Comparison of ENCODE assay signal across 10 mouse cellular contexts in genomic region chr16:59586276-59586675, GRCm38 (mm10). TPM values are rescaled to one million over a fixed set of nuclear protein-coding genes. Genes with fewer than 3 reads are reported as not detected.
DNase-seq lines count a peak whose midpoint lies in the region; ATAC-seq and TF ChIP-seq lines count a peak whose summit lies in the region.
"Had no signal": no experiment of that assay in that cellular context is flagged by ENCODE, and none has a peak within 500 bp of the region (broad histone marks: within the 10 kb centered on the region; RNA-seq: fewer than 3 reads in every experiment).

No protein-coding gene starts in this region.

- H3K36me3 ChIP-seq in heart, embryonic 15.5 days = no peaks in the 10 kb centered on the region
- no peaks in the 10 kb centered on the region for H3K36me3 ChIP-seq in embryonic facial prominence, embryonic 11.5 days (replicated peaks; ENCODE audit: control insufficient read depth, insufficient read depth, low read depth, low read length)
- H3K36me3 ChIP-seq in limb, embryonic 14.5 days (ENCODE audit: control insufficient read depth, insufficient read depth, low read length) = no peaks in the 10 kb centered on the region

- no peak overlapping the region for H3K4me2 ChIP-seq in heart, embryonic 15.5 days
- no peak overlapping the region for H3K4me2 ChIP-seq in embryonic facial prominence, embryonic 11.5 days (ENCODE audit: low read depth, low read length)
- H3K4me2 ChIP-seq in limb, embryonic 14.5 days (replicated peaks; ENCODE audit: low read depth, low read length, severe bottlenecking) = no peak overlapping the region

- peak overlapping the region; percentile 82 for H3K27ac ChIP-seq in heart, embryonic 15.5 days
- no peak overlapping the region for H3K27ac ChIP-seq in embryonic facial prominence, embryonic 11.5 days (replicated peaks; ENCODE audit: low read depth, low read length)
- H3K27ac ChIP-seq in limb, embryonic 14.5 days (replicated peaks; ENCODE audit: low read depth, low read length) = no peak overlapping the region

- H3K4me3 ChIP-seq in heart, embryonic 15.5 days = no peak overlapping the region
- H3K4me3 ChIP-seq in embryonic facial prominence, embryonic 11.5 days (ENCODE audit: low read depth, low read length) = no peak overlapping the region
- H3K4me3 ChIP-seq in limb, embryonic 14.5 days (replicated peaks; ENCODE audit: low read length) = no peak overlapping the region

- no peak for TF ChIP-seq POLR2A in limb, embryonic 14.5 days (IDR thresholded peaks at IDR 0.05; ENCODE audit: borderline replicate concordance, extremely low read depth, insufficient read depth, insufficient read length)

- ATAC-seq in heart, embryonic 15.5 days (replicated peaks; ENCODE audit: insufficient number of reproducible peaks, insufficient read depth, low FRiP score, low read depth) = no peak
- peak; percentile 21; the same call in 1 of the 2 replicates for ATAC-seq in embryonic facial prominence, embryonic 11.5 days (replicated peaks; ENCODE audit: insufficient number of reproducible peaks, low FRiP score, low TSS enrichment, low read depth)
- 0 out of 2 replicates have a peak, but pooled peaks have one; percentile 53 for ATAC-seq in limb, embryonic 14.5 days (ENCODE audit: low FRiP score, low read depth)
- ATAC-seq: forebrain, embryonic 16.5 days had no signal

- H3K4me1 ChIP-seq in heart, embryonic 15.5 days (replicated peaks) = peaks cover 59% of the 10 kb centered on the region
- H3K4me1 ChIP-seq in embryonic facial prominence, embryonic 11.5 days (ENCODE audit: control insufficient read depth, insufficient read depth, low read length) = peaks cover 3% of the 10 kb centered on the region; the same call in 1 of the 2 replicates
- H3K4me1 ChIP-seq in limb, embryonic 14.5 days (ENCODE audit: control insufficient read depth, insufficient read depth, low read length) = peaks cover 17% of the 10 kb centered on the region

- DNase-seq in heart, postnatal 14 days = no peak
- peak; percentile 8 for DNase-seq in ES-CJ7 (ENCODE audit: low read depth, low spot score)
- DNase-seq in embryonic facial prominence, embryonic 11.5 days (ENCODE audit: low spot score) = no peak
- DNase-seq in limb, embryonic 14.5 days (ENCODE audit: low spot score) = no peak
- DNase-seq in embryo, embryonic 10 days (ENCODE audit: low spot score) = no peak
- DNase-seq in gastrocnemius, postnatal 25 days = no peak
- DNase-seq: right cerebral cortex, postnatal 25 days; thymus, adult 2 months had no signal

- 20% methylated on average over 6 of the region's 6 CpGs for WGBS in heart, embryonic 15.5 days
- WGBS in embryonic facial prominence, embryonic 11.5 days = 49% methylated on average over 6 of the region's 6 CpGs
- WGBS in limb, embryonic 14.5 days = 47% methylated on average over 6 of the region's 6 CpGs

- H3K27me3 ChIP-seq in heart, embryonic 15.5 days = no peaks in the 10 kb centered on the region
- no peaks in the 10 kb centered on the region for H3K27me3 ChIP-seq in embryonic facial prominence, embryonic 11.5 days (ENCODE audit: control insufficient read depth, insufficient read depth, low read length)
- no peaks in the 10 kb centered on the region for H3K27me3 ChIP-seq in limb, embryonic 14.5 days (ENCODE audit: control insufficient read depth, insufficient read depth, low read length)

- intact Hi-C loops in heart, postnatal 14 days (cut with DNase I) = no loop called here

- H3K9ac ChIP-seq in heart, embryonic 15.5 days = no peak overlapping the region
- no peak overlapping the region for H3K9ac ChIP-seq in embryonic facial prominence, embryonic 11.5 days (replicated peaks; ENCODE audit: low read length)
- H3K9ac ChIP-seq in limb, embryonic 14.5 days (ENCODE audit: low read depth, low read length, severe bottlenecking) = no peak overlapping the region

- H3K9me3 ChIP-seq in heart, embryonic 15.5 days (replicated peaks) = no peaks in the 10 kb centered on the region
- no peaks in the 10 kb centered on the region for H3K9me3 ChIP-seq in embryonic facial prominence, embryonic 11.5 days (replicated peaks; ENCODE audit: control insufficient read depth, low read length)
- no peaks in the 10 kb centered on the region for H3K9me3 ChIP-seq in limb, embryonic 14.5 days (ENCODE audit: control insufficient read depth, low read length)

RNA-seq across cellular contexts. Expression of gene Crybg3, which starts 14.5 kb away (rescaled TPM):
- polyA plus RNA-seq in heart, embryonic 15.5 days (2015; fragmentation: Nextera tagmentation; extraction: Ambion mirVana) = 10.6 and 11.3 TPM in 2 replicates
- total RNA-seq in heart, postnatal 14 days (2021) = 10 to 100 TPM; 64.1 to 67.2 TPM
- 9.2 and 9.3 TPM in 2 replicates for polyA plus RNA-seq in embryonic facial prominence, embryonic 11.5 days (2014; fragmentation: Nextera tagmentation; extraction: Ambion mirVana)
- polyA plus RNA-seq in limb, embryonic 14.5 days (2012; rRNA removed) = 15.3 and 16.6 TPM in 2 replicates
- polyA plus RNA-seq in limb, embryonic 14.5 days (2014; fragmentation: Nextera tagmentation; extraction: Ambion mirVana) = 17.2 and 19.3 TPM in 2 replicates
- total RNA-seq in gastrocnemius, postnatal 25 days (2021) = 10 to 100 TPM; 35.2 to 42.8 TPM

RNA-seq across cellular contexts. Expression of gene Arl6, which starts 52.9 kb away (rescaled TPM):
- 19.2 and 22.2 TPM in 2 replicates for polyA plus RNA-seq in heart, embryonic 15.5 days (2015; fragmentation: Nextera tagmentation; extraction: Ambion mirVana)
- total RNA-seq in heart, postnatal 14 days (2021) = 1 to 10 TPM; 4.9 to 6.3 TPM
- polyA plus RNA-seq in embryonic facial prominence, embryonic 11.5 days (2014; fragmentation: Nextera tagmentation; extraction: Ambion mirVana) = 50.1 and 50.8 TPM in 2 replicates
- 10.6 and 14.1 TPM in 2 replicates for polyA plus RNA-seq in limb, embryonic 14.5 days (2012; rRNA removed)
- 27.1 and 27.7 TPM in 2 replicates for polyA plus RNA-seq in limb, embryonic 14.5 days (2014; fragmentation: Nextera tagmentation; extraction: Ambion mirVana)
- 1 to 10 TPM; 2.6 to 2.8 TPM for total RNA-seq in gastrocnemius, postnatal 25 days (2021)
